Mouse (Mus musculus): ENCODE measurements at regions not wholly inside any gene's neighbourhood (a gene's known extent, or its start where the extent isn't known, plus 50 kb on each side); places are given as distances from the start of the nearest gene placed in this dataset.

GRCm38 (mm10) chr12:69474141-69474915, 102.1 kb upstream of the Gm9887 start:
- peaks cover 9% of the 10 kb centered on the region for H3K4me1 ChIP-seq (replicated peaks; ENCODE audit: control insufficient read depth, insufficient read depth)
- H3K9ac ChIP-seq (ENCODE audit: low read length) = peak overlapping the region; percentile 35
- H3K9me3 ChIP-seq (ENCODE audit: control insufficient read depth, low read length) = no peaks in the 10 kb centered on the region
- 24% methylated on average over 14 of the region's 14 CpGs for WGBS
- H3K4me3 ChIP-seq (ENCODE audit: low read depth, low read length) = no peak overlapping the region
- no peaks in the 10 kb centered on the region for H3K27me3 ChIP-seq (ENCODE audit: control insufficient read depth, insufficient read depth, low read length)
- ATAC-seq (ENCODE audit: low FRiP score, low TSS enrichment) (peak; percentile 3; the same call in 1 of the 2 replicates), DNase-seq (ENCODE audit: low spot score) (no peak)
- peak overlapping the region; percentile 83 for H3K27ac ChIP-seq (replicated peaks)
- peak; percentile 21; the same call in 1 of the 2 replicates for TF ChIP-seq CTCF (IDR thresholded peaks at IDR 0.05; ENCODE audit: low read depth)
- TF ChIP-seq EP300 (optimal IDR thresholded peaks at IDR 0.05) = no peak
- H3K36me3 ChIP-seq (ENCODE audit: control insufficient read depth, insufficient read depth, low read length) = no peaks in the 10 kb centered on the region
- peak overlapping the region; percentile 6; the same call in 1 of the 2 replicates for H3K4me2 ChIP-seq (replicated peaks; ENCODE audit: low read depth)

DNA sequence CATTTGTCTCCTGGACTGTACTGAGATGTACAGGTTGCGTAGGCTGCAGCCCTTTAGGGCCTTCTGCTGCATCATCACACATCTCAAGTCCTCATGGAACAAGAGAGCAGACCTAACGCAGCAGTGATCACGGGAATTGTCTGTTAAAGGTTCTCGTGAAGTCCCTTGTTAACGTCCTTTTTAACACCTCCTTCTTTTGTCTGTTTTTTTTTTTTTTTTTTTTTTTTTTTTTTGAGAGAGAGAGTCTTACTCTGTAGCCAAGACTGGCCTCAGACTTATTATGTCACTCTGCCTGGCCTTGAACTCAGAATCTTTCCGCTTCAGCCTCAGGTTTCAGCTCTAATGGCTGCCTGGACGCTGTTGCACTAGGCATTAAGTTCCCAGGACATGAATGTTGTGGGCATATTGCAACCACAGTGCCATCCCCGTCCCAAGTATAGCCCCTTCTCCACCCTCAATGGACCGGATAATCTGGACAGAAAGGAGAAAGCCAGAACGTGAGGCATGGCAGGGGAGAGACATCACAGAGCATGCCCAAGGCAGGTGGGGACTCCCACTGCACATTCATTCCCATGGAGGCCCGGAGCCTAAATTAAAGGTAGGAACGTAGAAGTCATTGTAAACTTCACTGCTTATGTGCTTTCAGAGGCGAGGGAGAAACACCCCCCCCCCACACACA, 101.3 kb upstream of the Gm9887 start:
- no peak for TF ChIP-seq EP300 (optimal IDR thresholded peaks at IDR 0.05)
- TF ChIP-seq CTCF (IDR thresholded peaks at IDR 0.05; ENCODE audit: low read depth) = no peak
- 72% methylated on average over 13 of the region's 13 CpGs for WGBS
- ATAC-seq (ENCODE audit: low FRiP score, low TSS enrichment) (no peak), DNase-seq (ENCODE audit: low spot score) (no peak)
- no peaks in the 10 kb centered on the region for H3K9me3 ChIP-seq (ENCODE audit: control insufficient read depth, low read length)
- no peak overlapping the region for H3K4me3 ChIP-seq (ENCODE audit: low read depth, low read length)
- no peak overlapping the region for H3K4me2 ChIP-seq (replicated peaks; ENCODE audit: low read depth)
- no peak overlapping the region for H3K9ac ChIP-seq (ENCODE audit: low read length)
- no peaks in the 10 kb centered on the region for H3K27me3 ChIP-seq (ENCODE audit: control insufficient read depth, insufficient read depth, low read length)
- H3K27ac ChIP-seq (replicated peaks) = peak overlapping the region; percentile 83
- H3K4me1 ChIP-seq (replicated peaks; ENCODE audit: control insufficient read depth, insufficient read depth) = peaks cover 9% of the 10 kb centered on the region
- no peaks in the 10 kb centered on the region for H3K36me3 ChIP-seq (ENCODE audit: control insufficient read depth, insufficient read depth, low read length)

GRCm38 (mm10) chr12:69472912-69473311, 100.7 kb upstream of the Gm9887 start:
- DNase-seq (ENCODE audit: low spot score) = no peak
- Histone ChIP-seq H3K9me3 (ENCODE audit: control insufficient read depth, low read length) (no peaks in the 10 kb centered on the region), H3K4me2 (replicated peaks; ENCODE audit: low read depth) (no peak overlapping the region), H3K27ac (replicated peaks) (no peak overlapping the region), H3K9ac (ENCODE audit: low read length) (no peak overlapping the region), H3K36me3 (ENCODE audit: control insufficient read depth, insufficient read depth, low read length) (no peaks in the 10 kb centered on the region), H3K4me1 (replicated peaks; ENCODE audit: control insufficient read depth, insufficient read depth) (peaks cover 9% of the 10 kb centered on the region), H3K4me3 (ENCODE audit: low read depth, low read length) (no peak overlapping the region), H3K27me3 (ENCODE audit: control insufficient read depth, insufficient read depth, low read length) (no peaks in the 10 kb centered on the region)
- 86% methylated on average over 9 of the region's 9 CpGs for WGBS
- ATAC-seq (ENCODE audit: low FRiP score, low TSS enrichment) = no peak
- TF ChIP-seq CTCF (IDR thresholded peaks at IDR 0.05; ENCODE audit: low read depth) = no peak
- no peak for TF ChIP-seq EP300 (optimal IDR thresholded peaks at IDR 0.05)

DNA sequence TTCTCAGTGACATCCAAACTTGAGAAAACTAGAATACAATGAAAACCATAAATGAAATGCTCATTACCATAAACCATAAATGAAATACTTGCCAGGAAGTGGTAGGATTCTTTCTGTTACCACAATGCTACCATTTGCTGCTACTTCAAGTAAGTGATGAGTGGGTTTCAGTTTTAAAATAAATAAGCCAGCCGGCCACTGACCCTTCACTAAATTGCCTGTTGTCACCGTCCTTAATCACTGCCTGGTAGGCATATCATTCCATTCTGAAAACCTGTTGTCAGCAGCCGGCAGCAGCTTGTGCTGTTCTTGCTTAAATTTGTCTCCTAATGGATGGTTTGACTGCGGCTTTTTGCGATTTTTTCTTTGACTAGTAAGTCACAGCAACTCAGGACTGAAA, 99.6 kb upstream of the Gm9887 start:
- Histone ChIP-seq H3K9me3 (ENCODE audit: control insufficient read depth, low read length) (no peaks in the 10 kb centered on the region), H3K4me3 (ENCODE audit: low read depth, low read length) (no peak overlapping the region), H3K27me3 (ENCODE audit: control insufficient read depth, insufficient read depth, low read length) (no peaks in the 10 kb centered on the region), H3K9ac (ENCODE audit: low read length) (no peak overlapping the region), H3K4me1 (replicated peaks; ENCODE audit: control insufficient read depth, insufficient read depth) (peaks cover 11% of the 10 kb centered on the region), H3K27ac (replicated peaks) (no peak overlapping the region), H3K4me2 (replicated peaks; ENCODE audit: low read depth) (no peak overlapping the region), H3K36me3 (ENCODE audit: control insufficient read depth, insufficient read depth, low read length) (no peaks in the 10 kb centered on the region)
- ATAC-seq (ENCODE audit: low FRiP score, low TSS enrichment) = no peak
- 62% methylated on average over 5 of the region's 5 CpGs for WGBS
- TF ChIP-seq CTCF (IDR thresholded peaks at IDR 0.05; ENCODE audit: low read depth) (no peak), EP300 (optimal IDR thresholded peaks at IDR 0.05) (no peak)
- DNase-seq (ENCODE audit: low spot score) = no peak

GRCm38 (mm10) chr12:69469004-69469403, 96.7 kb upstream of the Gm9887 start:
- ATAC-seq (ENCODE audit: low FRiP score, low TSS enrichment) = no peak
- peaks cover 4% of the 10 kb centered on the region; the same call in 1 of the 2 replicates for H3K4me1 ChIP-seq (replicated peaks; ENCODE audit: control insufficient read depth, insufficient read depth)
- 68% methylated on average over 6 of the region's 6 CpGs for WGBS
- no peak overlapping the region for H3K4me3 ChIP-seq (ENCODE audit: low read depth, low read length)
- no peak for DNase-seq (ENCODE audit: low spot score)
- TF ChIP-seq EP300 (optimal IDR thresholded peaks at IDR 0.05) (no peak), CTCF (IDR thresholded peaks at IDR 0.05; ENCODE audit: low read depth) (no peak)
- no peak overlapping the region for H3K27ac ChIP-seq (replicated peaks)
- no peak overlapping the region for H3K4me2 ChIP-seq (replicated peaks; ENCODE audit: low read depth)
- H3K9ac ChIP-seq (ENCODE audit: low read length) = no peak overlapping the region
- no peaks in the 10 kb centered on the region for H3K36me3 ChIP-seq (ENCODE audit: control insufficient read depth, insufficient read depth, low read length)
- H3K9me3 ChIP-seq (ENCODE audit: control insufficient read depth, low read length) = no peaks in the 10 kb centered on the region
- H3K27me3 ChIP-seq (ENCODE audit: control insufficient read depth, insufficient read depth, low read length) = no peaks in the 10 kb centered on the region

- Histone ChIP-seq H3K9ac (ENCODE audit: low read length) (no peak overlapping the region), H3K4me1 (replicated peaks; ENCODE audit: control insufficient read depth, insufficient read depth) (0 out of 2 replicates have a peak, but pooled peaks cover 2% of the 10 kb centered on the region), H3K4me2 (replicated peaks; ENCODE audit: low read depth) (no peak overlapping the region), H3K36me3 (ENCODE audit: control insufficient read depth, insufficient read depth, low read length) (no peaks in the 10 kb centered on the region), H3K9me3 (ENCODE audit: control insufficient read depth, low read length) (no peaks in the 10 kb centered on the region), H3K27ac (replicated peaks) (0 out of 2 replicates have a peak overlapping the region, but pooled peaks have one; percentile 18), H3K27me3 (ENCODE audit: control insufficient read depth, insufficient read depth, low read length) (no peaks in the 10 kb centered on the region), H3K4me3 (ENCODE audit: low read depth, low read length) (no peak overlapping the region)
- no peak for DNase-seq (ENCODE audit: low spot score)
- 39% methylated on average over 4 of the region's 4 CpGs for WGBS
- TF ChIP-seq CTCF (IDR thresholded peaks at IDR 0.05; ENCODE audit: low read depth) = no peak
- TF ChIP-seq EP300 (optimal IDR thresholded peaks at IDR 0.05) = no peak
- no peak for ATAC-seq (ENCODE audit: low FRiP score, low TSS enrichment)
These were observed 95.1 kb upstream of the Gm9887 start for GRCm38 (mm10) chr12:69467363-69467762.
